Mouse (Mus musculus): ENCODE measurements around the gene Aldoc.

Aldoc gene

GRCm38 (mm10) chr11:78360125-78360788, 37.5 kb downstream of the Aldoc start:
- DNase-seq (ENCODE audit: extremely low read depth, low read depth), result peak; percentile 69

GRCm38 (mm10) chr11:78360789-78361131, 38.0 kb downstream of the Aldoc start:
- no peak for DNase-seq (ENCODE audit: extremely low read depth, low read depth)

GRCm38 (mm10) chr11:78363309-78364007, 40.7 kb downstream of the Aldoc start:
- DNase-seq (ENCODE audit: extremely low read depth, low read depth), result no peak

GRCm38 (mm10) chr11:78364103-78364502, 41.3 kb downstream of the Aldoc start:
- DNase-seq (ENCODE audit: extremely low read depth, low read depth), result no peak

GRCm38 (mm10) chr11:78367456-78368225, 44.9 kb downstream of the Aldoc start:
- no peak for DNase-seq (ENCODE audit: extremely low read depth, low read depth)

GRCm38 (mm10) chr11:78370389-78370788, 47.6 kb downstream of the Aldoc start:
- DNase-seq (ENCODE audit: extremely low read depth, low read depth), result no peak

- no peak for DNase-seq (ENCODE audit: extremely low read depth, low read depth)
These were observed 48.9 kb downstream of the Aldoc start for GRCm38 (mm10) chr11:78371711-78372110.

- no peak for DNase-seq (ENCODE audit: extremely low read depth, low read depth)
These were observed 49.4 kb downstream of the Aldoc start for GRCm38 (mm10) chr11:78372166-78372565.

GRCm38 (mm10) chr11:78372610-78373009, 49.8 kb downstream of the Aldoc start:
- no peak for DNase-seq (ENCODE audit: extremely low read depth, low read depth)

GRCm38 (mm10) chr11:78374147-78374546, 51.4 kb downstream of the Aldoc start:
- DNase-seq (ENCODE audit: extremely low read depth, low read depth), result no peak

All from MEL-GATA-1-ER (cell line).